Mouse (Mus musculus): ENCODE results near the gene Elovl6. TPM values are rescaled to one million over a fixed set of nuclear protein-coding genes. Genes with fewer than 3 reads are reported as not detected.

Gene Elovl6
- total RNA-seq, 2 experiments from 2014 or later: 53.8 to 55.6 TPM

DNA sequence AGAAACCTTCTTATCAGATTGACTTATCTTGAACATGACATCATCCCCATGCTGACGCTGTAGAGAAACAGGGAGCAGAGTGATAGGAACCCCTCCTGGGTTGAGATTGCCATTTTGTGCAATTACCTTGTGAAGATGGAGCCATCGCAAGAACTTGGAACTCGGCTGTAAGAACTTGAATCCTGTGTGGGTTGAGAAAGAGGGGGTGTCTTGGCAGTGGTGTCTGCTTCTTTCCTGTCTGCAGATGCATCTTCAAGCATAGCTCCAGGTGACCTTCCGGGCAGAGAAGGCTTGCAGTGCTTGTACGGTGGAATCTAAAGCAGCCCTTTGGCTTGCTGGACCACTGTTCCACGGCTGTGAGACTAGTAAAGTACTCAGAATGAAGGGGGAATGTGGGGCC lies 63.9 kb downstream of the Elovl6 start:
- DNase-seq (ENCODE audit: low spot score in 2 of 2): no peak

DNA sequence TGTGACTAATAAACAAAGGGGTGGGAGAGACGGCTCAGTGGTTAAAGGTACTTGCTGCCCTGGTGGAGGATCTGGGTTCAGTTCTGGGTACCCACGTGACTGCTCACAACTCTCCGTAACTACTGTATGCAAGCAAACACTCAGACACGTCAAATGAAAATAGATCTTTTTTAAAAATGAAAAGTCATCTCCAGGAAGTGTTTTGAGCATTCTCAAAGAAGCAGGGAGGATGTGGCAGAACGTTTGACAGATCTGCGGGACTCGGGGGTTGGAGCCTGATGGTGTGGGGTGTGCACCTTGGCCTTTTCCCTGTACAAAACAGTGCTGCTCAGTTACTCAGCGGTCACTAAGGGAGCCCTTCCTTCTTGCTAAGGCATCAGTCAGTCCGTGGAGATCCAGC lies 70.1 kb downstream of the Elovl6 start:
- no peak for DNase-seq (ENCODE audit: low spot score in 2 of 2)

DNA sequence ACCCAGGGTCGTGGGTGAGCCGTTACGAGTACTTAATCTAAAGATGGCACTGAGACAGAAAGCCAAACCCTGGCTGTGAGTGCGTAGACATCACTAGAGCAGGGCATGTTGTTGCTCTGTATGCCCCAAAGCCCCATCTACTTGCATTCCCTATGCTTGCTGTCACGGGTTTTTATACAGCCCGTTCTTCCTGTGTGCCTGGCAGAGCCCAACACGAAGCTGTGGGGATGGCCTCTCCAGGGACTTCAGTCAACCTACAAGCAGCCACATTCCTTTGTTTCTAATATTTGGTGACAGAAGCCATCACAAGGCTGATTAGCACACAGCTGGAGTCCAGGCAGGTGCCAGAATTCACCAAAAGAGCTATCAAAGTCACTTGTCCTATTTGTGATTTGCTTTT lies 73.3 kb downstream of the Elovl6 start:
- DNase-seq (ENCODE audit: low spot score in 2 of 2): no peak

DNA sequence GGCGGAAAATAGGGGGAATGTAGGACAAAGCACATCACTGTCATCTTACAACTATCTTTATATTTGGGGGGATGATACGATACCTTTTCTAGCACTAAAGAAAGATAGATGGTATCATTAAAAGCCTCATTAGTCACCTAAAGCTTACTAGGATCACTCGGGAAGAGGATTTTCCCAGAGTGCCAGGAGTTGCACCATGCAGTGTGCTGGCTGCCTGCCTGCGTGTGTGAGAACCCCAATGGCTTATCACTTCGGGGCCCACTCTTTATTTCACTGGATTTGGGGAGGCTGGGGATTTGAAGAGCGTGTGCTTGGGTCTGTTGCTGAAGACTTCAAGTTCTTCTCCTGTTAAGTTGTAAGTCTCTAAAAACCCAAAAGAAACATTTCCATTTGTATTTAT lies 73.8 kb downstream of the Elovl6 start:
- DNase-seq (ENCODE audit: low spot score in 2 of 2): no peak

DNA sequence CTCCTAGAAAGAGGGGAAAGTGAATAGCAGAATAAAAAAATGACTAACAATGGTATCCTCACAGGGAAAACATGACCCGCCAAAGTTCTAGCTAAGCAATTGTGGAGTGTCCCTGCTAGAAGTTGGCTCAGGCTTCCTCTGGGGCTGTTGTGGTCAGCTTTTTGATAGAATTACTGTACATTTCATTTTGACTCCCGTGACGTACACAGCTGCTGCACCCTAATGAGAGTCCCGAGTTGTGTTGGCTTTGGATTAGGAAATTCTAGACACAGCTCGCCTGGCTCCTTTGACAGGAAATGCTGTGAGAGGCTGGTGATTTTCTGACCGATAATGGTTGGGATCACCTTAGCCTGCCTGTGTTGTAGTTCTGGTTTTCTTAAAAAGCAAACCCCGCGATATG lies 79.5 kb downstream of the Elovl6 start:
- DNase-seq (ENCODE audit: low spot score in 2 of 2): no peak

DNA sequence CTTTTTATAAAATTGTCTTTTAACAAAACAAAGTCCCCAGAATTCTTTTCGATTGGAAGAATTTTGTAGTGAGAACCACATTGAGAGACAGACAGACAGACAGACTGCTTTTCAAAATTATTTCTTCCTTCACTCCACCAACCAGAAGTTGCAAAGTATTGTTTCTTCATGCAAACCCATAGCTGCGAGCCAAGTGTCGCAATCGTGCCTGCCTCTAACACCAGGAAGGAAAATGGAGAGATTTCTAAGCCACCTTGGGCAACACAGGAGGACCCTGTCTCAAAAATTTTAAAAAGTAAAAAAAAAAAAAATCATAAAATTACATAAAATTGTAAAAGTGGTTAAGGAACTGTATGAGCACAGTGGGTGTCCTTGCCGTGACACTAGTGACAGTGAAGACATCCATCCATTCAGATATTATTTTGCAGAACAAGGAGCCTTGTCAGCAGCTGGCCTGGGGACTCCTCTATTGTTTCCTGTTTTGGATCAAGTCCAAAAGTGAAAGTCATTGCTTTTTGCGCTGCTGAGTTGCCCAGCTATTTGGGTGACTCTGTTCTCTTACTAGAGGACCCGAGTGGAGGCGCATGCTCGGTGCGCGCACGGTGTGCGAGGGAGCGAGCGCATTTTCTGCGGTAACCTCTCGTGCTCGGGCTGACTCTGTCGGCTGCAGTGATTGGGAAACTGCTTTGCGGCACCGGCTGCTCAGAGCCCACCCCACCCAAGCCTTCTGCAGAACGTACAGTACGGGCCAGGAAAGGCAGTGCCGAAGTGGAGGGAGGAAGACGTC lies 80.3 kb downstream of the Elovl6 start:
- DNase-seq (ENCODE audit: low spot score in 2 of 2): peak; percentile 33 to 49

DNA sequence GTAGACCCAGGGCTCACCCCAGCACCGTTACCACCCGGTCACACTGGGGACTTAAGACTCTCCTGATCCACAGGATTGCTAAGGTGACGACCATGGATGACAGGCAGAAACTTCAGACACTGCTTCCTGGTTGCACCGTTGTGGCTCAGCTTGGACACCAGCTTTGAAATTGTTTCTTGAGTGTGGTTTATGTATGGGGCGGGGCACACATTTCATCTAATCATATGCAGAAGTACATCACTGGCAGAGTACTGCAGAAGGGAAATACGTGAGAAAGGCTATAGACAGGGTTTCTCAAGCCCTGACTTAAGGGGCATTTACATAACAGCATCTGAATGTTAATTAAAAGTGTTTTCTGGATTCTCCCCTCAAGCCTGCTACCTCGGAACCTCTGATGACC lies 81.6 kb downstream of the Elovl6 start:
- no peak for DNase-seq (ENCODE audit: low spot score in 2 of 2)

DNA sequence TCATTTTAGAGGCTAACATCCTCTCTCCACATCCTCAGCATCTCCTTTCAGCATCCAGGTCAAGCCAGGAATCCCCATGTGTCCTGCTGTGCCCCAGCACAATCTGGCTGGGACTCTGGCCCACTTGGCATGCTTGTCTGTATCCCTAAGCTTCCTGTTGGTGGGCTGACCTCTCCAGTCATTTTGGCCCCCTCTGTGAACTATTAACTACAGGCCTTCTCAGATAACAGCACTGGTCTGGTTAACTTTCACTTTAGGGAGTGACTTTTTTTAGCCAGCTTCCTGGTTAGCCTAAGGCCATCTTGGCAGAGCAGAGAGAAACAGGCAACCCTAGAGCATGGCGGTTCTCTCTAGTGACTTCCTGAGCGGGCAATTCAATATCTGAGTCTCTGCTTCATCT lies 82.1 kb downstream of the Elovl6 start:
- DNase-seq (ENCODE audit: low spot score in 2 of 2): no peak

DNA sequence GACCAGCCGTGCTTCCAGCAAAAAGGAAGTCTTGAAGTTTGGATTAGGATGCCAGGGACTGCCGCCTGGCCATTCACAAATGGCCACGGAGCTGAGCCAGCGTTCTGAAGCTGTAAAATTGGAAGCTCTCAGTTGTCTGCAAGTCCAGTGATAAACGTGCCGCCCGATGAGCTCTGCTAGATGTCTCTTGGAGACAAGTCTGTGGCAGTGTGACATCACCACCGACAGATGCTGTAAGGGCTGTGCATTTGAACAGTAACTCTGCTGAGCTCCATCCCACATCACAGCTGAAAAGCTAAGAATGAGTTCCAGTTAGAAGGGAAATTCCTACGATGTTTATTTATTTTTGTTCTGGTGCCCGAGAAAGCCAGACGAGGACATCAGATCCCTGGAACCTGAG lies 85.3 kb downstream of the Elovl6 start:
- no peak for DNase-seq (ENCODE audit: low spot score in 2 of 2)

DNA sequence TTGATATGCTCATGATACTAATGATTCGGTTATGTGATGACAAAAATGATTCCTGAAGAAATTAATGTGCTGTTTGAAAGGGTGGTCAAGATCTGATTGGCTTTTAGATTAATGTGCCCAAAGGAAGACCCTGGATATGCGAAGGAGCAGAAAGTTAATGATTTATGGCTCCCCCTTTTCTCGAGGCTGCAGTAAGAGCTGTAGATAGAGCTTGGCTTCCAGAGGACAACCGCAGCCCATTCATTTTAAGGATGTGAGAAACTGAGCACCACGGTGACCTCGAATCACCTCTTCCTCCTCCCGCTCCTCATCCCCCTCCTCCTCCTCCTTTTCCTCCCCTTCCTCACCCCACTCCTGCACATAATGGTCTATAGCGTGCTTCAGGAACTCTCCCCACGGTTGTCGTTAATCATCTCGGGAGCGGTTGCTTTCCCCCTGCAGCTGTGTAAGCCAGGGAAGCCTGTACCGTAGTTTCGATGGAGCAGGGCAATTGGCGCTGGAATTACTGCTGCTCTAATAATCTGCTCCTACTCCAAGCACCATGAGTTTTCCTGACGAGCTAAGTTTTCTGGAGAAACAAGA lies 87.1 kb downstream of the Elovl6 start:
- no peak for DNase-seq (ENCODE audit: low spot score in 2 of 2)

DNA sequence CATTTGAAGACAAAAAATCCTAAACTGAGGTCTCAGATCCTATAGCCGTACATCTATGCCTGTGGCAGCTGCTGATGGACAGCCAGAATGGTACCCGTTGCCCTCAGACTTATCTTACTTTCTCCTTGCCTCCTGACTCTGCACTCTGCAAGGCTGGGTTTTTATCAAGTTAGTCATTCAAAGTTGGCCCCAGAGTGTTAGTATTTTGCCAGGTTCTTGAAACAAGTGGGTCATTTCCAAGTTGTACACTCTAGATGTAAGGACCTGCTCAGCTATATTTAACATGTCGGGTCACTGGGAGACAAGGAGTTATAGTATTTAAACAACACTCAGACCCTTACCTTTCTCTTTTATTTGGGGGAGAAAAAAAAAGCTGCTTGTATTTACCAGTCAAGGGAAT lies 88.6 kb downstream of the Elovl6 start:
- no peak for DNase-seq (ENCODE audit: low spot score in 2 of 2)

DNA sequence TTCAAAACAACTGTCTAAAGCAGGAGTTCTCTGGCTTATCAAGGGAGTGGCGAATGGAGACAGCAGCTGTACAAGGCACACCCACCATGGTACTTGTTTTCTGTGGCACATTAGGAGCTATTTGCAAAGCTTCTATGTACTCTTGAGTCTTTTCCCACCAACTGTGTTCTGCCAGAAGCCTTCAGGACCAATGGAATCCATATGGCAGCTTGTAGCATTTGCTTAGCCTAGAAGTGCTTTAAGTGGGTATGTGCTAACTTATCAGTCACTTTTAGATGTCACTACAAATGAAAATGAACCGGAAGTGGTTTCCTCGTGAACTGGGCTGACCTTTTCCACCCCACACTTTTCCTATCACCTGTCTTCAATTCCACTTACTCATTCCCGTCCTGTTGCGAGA lies 89.1 kb downstream of the Elovl6 start:
- DNase-seq (ENCODE audit: low spot score in 2 of 2): no peak

DNA sequence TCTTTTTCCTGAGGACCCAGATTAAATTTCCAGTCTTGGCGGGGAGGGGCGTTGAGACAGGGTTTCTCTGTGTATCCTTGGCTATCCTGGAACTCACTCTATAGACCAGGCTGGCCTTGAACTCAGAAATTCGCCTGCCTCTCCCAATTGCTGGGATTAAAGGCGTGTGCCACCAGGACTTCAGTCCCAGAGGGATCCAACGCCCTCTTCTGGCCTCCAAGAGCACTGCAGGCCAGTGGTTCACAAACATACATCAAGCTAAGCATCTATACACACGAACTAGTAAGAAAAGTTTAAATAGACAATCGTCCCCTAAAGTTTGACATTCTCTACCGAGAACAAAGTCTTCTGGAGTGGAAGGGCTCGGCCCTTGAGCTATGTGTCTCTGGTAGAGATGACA lies 90.0 kb downstream of the Elovl6 start:
- no peak for DNase-seq (ENCODE audit: low spot score in 2 of 2)

DNA sequence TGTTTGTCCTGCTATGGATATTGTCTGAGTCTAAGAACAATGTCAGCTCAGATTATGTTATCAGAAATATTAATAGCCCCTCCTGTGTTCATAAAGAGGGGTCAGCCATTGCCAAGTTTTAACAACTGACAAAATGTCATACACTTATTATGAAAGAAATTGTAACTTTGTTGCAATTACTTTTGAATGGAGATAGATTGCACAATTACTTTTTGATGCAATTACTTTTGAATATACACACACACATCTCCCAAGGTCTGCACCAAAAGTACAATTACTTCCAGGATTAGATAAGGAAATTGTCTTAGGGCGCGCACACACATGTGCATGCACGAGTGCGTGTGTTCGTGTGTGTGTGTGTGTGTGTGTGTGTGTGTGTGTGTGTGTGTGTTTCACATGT lies 90.5 kb downstream of the Elovl6 start:
- no peak for DNase-seq (ENCODE audit: low spot score in 2 of 2)

DNA sequence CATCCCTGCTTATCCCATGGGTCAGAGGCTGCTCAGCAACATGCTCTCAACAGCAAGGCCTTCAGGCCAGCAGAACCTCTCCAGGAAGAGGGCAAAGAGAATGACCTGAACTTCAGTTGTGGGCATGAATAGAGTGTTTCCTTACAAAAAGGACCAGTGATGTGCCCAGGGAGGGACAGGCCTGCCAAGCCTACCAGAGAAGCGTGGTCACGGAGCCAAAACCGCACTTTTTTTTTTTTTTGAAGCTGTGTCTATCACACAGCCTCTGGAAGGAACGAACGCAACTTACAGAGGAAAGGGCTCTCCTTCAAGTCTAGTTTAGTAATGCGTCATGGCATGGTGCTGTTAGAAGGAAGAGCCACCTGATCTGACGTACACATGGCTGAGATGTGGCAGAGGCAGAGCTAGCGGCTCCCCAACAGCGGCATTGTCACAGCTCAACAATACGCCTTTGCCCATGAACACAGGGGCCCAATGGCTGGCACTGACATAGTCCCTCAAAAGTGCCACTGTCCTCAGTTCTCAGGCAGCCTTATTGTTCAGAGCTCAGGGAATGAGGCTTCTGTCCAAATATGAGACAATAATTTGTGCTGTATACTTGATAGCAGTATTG lies 92.1 kb downstream of the Elovl6 start:
- no peak for DNase-seq (ENCODE audit: low spot score in 2 of 2)

DNA sequence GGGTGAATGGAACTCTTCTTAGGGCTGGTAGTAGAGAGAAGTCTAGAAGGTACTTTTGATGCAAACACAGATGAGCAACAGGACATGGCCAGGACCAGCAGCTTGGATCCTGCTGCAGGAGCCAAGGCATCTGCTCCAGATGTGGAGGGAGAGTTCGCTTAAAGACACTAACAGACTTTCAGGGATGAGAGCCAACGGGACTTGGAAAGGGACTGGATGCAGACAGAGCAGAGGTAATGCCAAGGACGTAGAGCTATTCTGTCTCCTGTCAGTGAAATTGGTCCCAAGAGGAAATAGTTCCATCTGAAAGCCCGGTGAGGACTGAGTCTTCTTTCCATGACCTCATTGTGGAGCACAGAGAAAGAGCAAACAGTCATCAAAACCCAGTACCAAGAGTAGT lies 95.1 kb downstream of the Elovl6 start:
- no peak for DNase-seq (ENCODE audit: low spot score in 2 of 2)

DNA sequence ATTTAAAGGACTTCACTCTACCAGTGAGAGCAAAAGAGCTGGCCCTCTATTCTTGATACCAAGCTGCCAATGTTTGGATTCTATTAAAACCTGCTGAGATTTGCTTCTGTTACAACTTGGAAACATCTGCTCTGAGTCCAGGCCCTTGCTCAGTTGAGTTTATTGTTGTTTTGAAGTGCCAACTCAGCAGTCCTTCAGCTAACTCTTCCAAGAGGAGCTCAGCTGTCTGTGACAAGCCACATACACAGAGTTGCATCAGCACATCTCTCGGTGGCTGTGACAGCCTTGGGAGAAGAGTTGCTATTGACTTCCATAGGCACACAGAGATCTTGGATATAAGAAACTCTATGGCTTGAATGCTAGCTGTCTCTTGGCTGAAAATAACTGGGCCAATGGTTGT lies 98.9 kb downstream of the Elovl6 start:
- no peak for DNase-seq (ENCODE audit: low spot score in 2 of 2)

DNA sequence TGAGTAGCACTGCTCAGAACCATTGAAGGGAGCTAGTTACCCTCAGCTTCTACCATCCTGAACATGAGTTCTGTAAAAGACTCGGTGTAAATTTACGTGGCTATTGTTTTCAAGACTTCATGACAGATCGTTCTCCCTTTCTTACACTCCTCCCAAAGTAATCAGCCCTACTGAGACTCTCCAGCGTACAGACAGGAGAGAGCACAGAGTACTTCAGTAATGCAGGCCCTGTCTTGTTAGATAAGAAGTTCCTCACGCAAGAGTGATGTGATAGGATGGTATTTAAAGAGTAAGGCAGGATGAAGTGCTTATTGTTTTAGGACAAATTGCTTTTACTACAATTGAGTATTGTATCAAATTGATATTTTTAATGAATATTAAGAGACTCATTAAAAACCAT lies 99.7 kb downstream of the Elovl6 start:
- DNase-seq (ENCODE audit: low spot score in 2 of 2): no peak

DNA sequence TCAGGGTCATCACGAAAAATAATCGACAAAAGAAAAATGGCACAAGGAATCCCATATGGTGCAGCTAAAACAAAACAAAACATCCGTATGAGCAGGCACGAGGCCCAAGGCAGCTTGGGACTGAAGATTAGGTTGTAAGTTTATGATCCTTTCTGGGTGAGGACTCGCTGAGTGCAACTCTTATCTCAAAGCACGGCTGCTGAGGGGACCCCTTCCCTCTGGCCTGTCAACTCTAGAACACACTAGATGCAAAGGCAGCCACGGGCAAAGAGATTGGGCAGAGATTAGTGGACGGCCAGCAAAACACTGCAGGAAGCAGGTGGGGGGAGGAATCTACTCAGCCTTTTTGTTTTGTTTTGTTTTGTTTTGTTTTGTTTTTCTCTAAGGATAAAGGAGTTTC lies 101.4 kb downstream of the Elovl6 start:
- no peak for DNase-seq (ENCODE audit: low spot score in 2 of 2)

DNA sequence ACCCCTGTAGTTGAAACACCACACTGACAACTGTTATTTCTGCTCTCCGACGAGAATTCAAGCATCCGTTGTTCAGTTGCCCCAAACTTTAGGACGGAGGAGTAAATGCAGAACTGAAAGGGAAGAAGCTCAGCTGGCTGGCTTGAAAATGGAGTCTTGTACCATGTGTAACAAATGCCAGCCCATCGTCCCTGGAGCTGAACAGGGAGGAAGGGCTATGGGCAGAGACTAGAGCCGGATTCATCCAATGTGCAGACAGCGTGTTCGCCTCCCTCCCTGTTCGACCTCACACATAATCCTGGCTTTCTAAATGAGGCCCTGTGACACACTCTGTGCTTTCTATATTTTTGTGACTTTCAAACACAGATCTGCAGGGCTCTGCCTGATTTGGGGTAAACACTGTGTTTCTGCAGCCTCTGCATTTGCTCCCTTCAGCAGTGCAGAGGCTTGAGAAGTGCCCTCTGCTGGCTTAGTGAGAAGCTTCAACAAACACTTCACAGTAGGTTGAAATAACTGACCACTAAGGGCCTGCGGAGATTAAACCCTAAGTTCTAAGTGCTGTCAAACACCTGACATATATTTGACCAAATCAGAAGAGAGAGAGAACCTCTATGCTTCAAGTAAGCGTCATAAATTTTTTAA lies 102.2 kb downstream of the Elovl6 start:
- peak; percentile 40 to 54 for DNase-seq (ENCODE audit: low spot score in 2 of 2)

DNA sequence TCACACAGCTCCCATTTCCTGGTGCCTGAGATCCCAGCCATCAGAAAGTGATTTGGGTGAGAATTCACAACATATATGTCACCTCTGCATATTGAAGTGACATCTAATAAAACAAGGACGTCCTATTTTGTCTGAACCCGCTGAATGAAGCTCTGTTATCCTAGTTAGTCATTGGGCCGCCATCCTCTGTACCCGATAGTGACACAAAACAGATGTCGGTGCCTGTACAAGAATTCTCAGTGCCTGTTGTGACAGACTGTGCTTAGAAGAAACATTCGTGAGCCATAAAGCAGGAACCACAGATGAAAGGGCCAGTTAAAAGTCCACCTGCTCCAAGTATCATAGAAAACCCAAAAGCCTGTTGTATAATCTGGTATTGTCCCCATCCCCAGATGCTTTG lies 105.3 kb downstream of the Elovl6 start:
- DNase-seq (ENCODE audit: low spot score in 2 of 2): no peak

DNA sequence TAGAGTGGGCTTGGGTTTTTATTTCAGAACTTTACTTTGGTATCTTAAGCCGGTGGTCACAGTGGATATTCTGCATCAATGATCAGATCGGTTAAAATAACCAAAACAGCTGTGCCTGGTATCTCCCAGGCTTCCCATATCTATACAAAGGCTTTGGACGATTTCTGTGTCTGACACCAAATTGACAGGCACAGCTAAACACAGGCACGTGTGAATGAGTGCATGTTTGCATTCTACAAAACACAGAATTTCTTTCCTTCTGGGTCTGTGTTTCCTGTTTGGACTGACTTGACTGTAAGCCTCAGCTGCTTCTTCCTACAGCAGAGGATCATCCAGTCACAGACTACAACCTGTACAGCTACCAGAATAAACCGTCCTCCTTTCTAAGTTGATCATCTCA lies 107.5 kb downstream of the Elovl6 start:
- no peak for DNase-seq (ENCODE audit: low spot score in 2 of 2)

Data from layer of hippocampus, postnatal 10 days (tissue).